9 mouse cellular contexts compared by ENCODE assay signal in the genomic region with DNA sequence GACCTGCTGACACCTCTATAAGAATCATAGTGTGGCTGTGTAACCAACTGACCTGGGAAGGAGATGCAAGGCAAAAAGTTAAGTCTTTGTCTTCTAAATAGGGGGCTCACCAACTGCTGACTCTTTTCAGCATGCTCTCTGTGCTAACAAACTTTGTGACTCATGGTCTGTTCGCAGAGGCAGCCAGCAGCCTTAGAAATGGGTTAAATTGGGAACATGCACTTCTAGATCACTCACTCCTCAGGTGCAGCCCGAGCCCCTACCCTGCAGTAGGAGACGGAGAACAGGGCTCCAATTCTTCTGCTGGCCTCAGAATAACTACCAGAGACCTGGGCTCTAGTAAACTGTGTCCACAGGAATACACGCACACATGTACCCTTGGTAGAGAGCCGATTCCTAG. TPM values are rescaled to one million over a fixed set of nuclear protein-coding genes. Genes with fewer than 3 reads are reported as not detected.
DNase-seq lines count a peak whose midpoint lies in the region; ATAC-seq and TF ChIP-seq lines count a peak whose summit lies in the region.
"Had no signal": no experiment of that assay in that cellular context is flagged by ENCODE, and none has a peak within 500 bp of the region (broad histone marks: within the 10 kb centered on the region; RNA-seq: fewer than 3 reads in every experiment).

No protein-coding gene starts in this region.

- TF ChIP-seq CTCF in intestine, postnatal 0 days (IDR thresholded peaks at IDR 0.05; ENCODE audit: low read depth): no peak
- TF ChIP-seq CTCF in small intestine, adult 2 months (IDR thresholded peaks at IDR 0.05; ENCODE audit: extremely low read depth, insufficient read length, insufficient replicate concordance, low read depth, low read length): no peak

- no peak overlapping the region for H3K27ac ChIP-seq in lung, embryonic 15.5 days
- H3K27ac ChIP-seq in intestine, postnatal 0 days (ENCODE audit: low read depth, low read length): no peak overlapping the region
- no peak overlapping the region for H3K27ac ChIP-seq in small intestine, adult 2 months (ENCODE audit: insufficient read depth, low read depth, low read length)

- H3K4me2 ChIP-seq in lung, embryonic 15.5 days: peak overlapping the region; percentile 92
- H3K4me2 ChIP-seq in intestine, postnatal 0 days (replicated peaks; ENCODE audit: low read depth): peak overlapping the region; percentile 98

- H3K9ac ChIP-seq in lung, embryonic 15.5 days: peak overlapping the region; percentile 64; the same call in 1 of the 2 replicates
- H3K9ac ChIP-seq in intestine, postnatal 0 days (ENCODE audit: low read depth, low read length): no peak overlapping the region

- peak; percentile 47 for DNase-seq in cerebellum, adult 9-10 months
- no peak for DNase-seq in cerebellum, postnatal 10 days
- no peak for DNase-seq in lung, postnatal 4 days
- no peak for DNase-seq in gastrocnemius, adult 8-10 months (ENCODE audit: low spot score in 2 of 2)
- DNase-seq in T-cell, adult 2 months (ENCODE audit: low spot score): no peak
- DNase-seq: kidney, adult 9 months had no signal

- ATAC-seq in lung, embryonic 15.5 days (ENCODE audit: borderline replicate concordance, extremely low read depth, low FRiP score, low TSS enrichment): no peak
- no peak for ATAC-seq in intestine, postnatal 0 days

- H3K4me3 ChIP-seq in lung, embryonic 15.5 days: peak overlapping the region; percentile 67
- H3K4me3 ChIP-seq in intestine, postnatal 0 days (ENCODE audit: low read depth, low read length): peak overlapping the region; percentile 72
- H3K4me3 ChIP-seq in small intestine, adult 2 months (ENCODE audit: low read depth, low read length): peak overlapping the region; percentile 83

- 38% methylated on average over 5 of the region's 5 CpGs for WGBS in lung, embryonic 15.5 days
- WGBS in intestine, postnatal 0 days: 47% methylated on average over 5 of the region's 5 CpGs
- 67% methylated on average over 5 of the region's 5 CpGs for WGBS in small intestine, adult 2 months

- peaks cover 9% of the 10 kb centered on the region for H3K4me1 ChIP-seq in lung, embryonic 15.5 days
- peaks cover 9% of the 10 kb centered on the region; the same call in 1 of the 2 replicates for H3K4me1 ChIP-seq in intestine, postnatal 0 days (replicated peaks; ENCODE audit: control insufficient read depth, insufficient read depth, low read length)
- H3K4me1 ChIP-seq in small intestine, adult 2 months (ENCODE audit: control insufficient read depth, insufficient read depth, insufficient read length, low read length): peaks cover 14% of the 10 kb centered on the region

- no peaks in the 10 kb centered on the region for H3K36me3 ChIP-seq in lung, embryonic 15.5 days
- H3K36me3 ChIP-seq in intestine, postnatal 0 days (ENCODE audit: control insufficient read depth, insufficient read depth): no peaks in the 10 kb centered on the region
- H3K36me3 ChIP-seq in small intestine, adult 2 months (ENCODE audit: control insufficient read depth, insufficient read depth, low read length): no peaks in the 10 kb centered on the region

- no peak for TF ChIP-seq POLR2A in small intestine, adult 2 months (IDR thresholded peaks at IDR 0.05; ENCODE audit: low read depth, low read length)

- peaks cover 7% of the 10 kb centered on the region; the same call in 1 of the 2 replicates for H3K27me3 ChIP-seq in lung, embryonic 15.5 days
- no peaks in the 10 kb centered on the region for H3K27me3 ChIP-seq in intestine, postnatal 0 days (replicated peaks; ENCODE audit: control insufficient read depth, insufficient read depth, low read length)
- no peaks in the 10 kb centered on the region for H3K27me3 ChIP-seq in small intestine, adult 2 months (ENCODE audit: control insufficient read depth, insufficient read depth, low read length)

- H3K9me3 ChIP-seq in lung, embryonic 15.5 days: no peaks in the 10 kb centered on the region
- no peaks in the 10 kb centered on the region for H3K9me3 ChIP-seq in intestine, postnatal 0 days (ENCODE audit: control insufficient read depth)

RNA-seq across cellular contexts. Expression of gene Efr3b, which starts 1.2 kb away (rescaled TPM):
- 4.0 and 4.2 TPM in 2 replicates for polyA plus RNA-seq in lung, embryonic 15.5 days (2015; fragmentation: Nextera tagmentation; extraction: Ambion mirVana)
- 3.2 and 3.9 TPM in 2 replicates for polyA plus RNA-seq in intestine, postnatal 0 days (2015; fragmentation: Nextera tagmentation; extraction: Ambion mirVana)
- 10.8 and 21.4 TPM in 2 replicates for polyA plus RNA-seq in small intestine, adult 2 months (2012; rRNA removed)
- total RNA-seq in gastrocnemius, adult 8-10 months (2022): 1 to 10 TPM; 2.0 to 5.9 (median 3.4) TPM

RNA-seq across cellular contexts. Expression of gene Dnajc27, which starts 44.9 kb away (rescaled TPM):
- 6.4 and 6.9 TPM in 2 replicates for polyA plus RNA-seq in lung, embryonic 15.5 days (2015; fragmentation: Nextera tagmentation; extraction: Ambion mirVana)
- 1.3 and 1.5 TPM in 2 replicates for polyA plus RNA-seq in intestine, postnatal 0 days (2015; fragmentation: Nextera tagmentation; extraction: Ambion mirVana)
- polyA plus RNA-seq in small intestine, adult 2 months (2012; rRNA removed): 1.1 and 1.4 TPM in 2 replicates
- total RNA-seq in gastrocnemius, adult 8-10 months (2022): 10 to 100 TPM; 30.6 to 46.6 (median 38.2) TPM
